Mouse (Mus musculus): ENCODE results near the gene Pla2g3. TPM values are rescaled to one million over a fixed set of nuclear protein-coding genes. Genes with fewer than 3 reads are reported as not detected.

The Pla2g3 gene
- polyA plus RNA-seq, 1 experiment from 2014 or later, result 0.70 TPM

GRCm38 (mm10) chr11:3548564-3549295 lies 60.6 kb downstream of the Pla2g3 start:
- 0 out of 2 replicates have a peak, but pooled peaks cover 4% of the 10 kb centered on the region for H3K36me3 ChIP-seq
- WGBS, result 63% methylated on average over 3 of the region's 3 CpGs
- H3K9me3 ChIP-seq, result no peaks in the 10 kb centered on the region
- H3K4me3 ChIP-seq, result no peak overlapping the region
- H3K27me3 ChIP-seq (ENCODE audit: insufficient read depth, poor library complexity, severe bottlenecking), result no peaks in the 10 kb centered on the region
- peaks cover 10% of the 10 kb centered on the region for H3K4me1 ChIP-seq
- H3K27ac ChIP-seq, result no peak overlapping the region
- no peak for DNase-seq (ENCODE audit: low spot score)

Other genes with a start within 250 kb of the Pla2g3 start
- 217 and 263 TPM in 2 replicates for gene Drg1, start 221.9 kb upstream of the Pla2g3 start, polyA plus RNA-seq (2016; fragmentation: Nextera tagmentation; extraction: Ambion mirVana)
- gene Patz1, start 199.4 kb upstream of the Pla2g3 start, polyA plus RNA-seq (2016; fragmentation: Nextera tagmentation; extraction: Ambion mirVana), result 32.0 and 49.1 TPM in 2 replicates
- gene Pik3ip1, start 157.9 kb upstream of the Pla2g3 start, polyA plus RNA-seq (2016; fragmentation: Nextera tagmentation; extraction: Ambion mirVana), result 7.9 and 9.5 TPM in 2 replicates
- 68.8 and 73.9 TPM in 2 replicates for gene Limk2, start 79.1 kb upstream of the Pla2g3 start, polyA plus RNA-seq (2016; fragmentation: Nextera tagmentation; extraction: Ambion mirVana)
- gene Rnf185, start 35.9 kb upstream of the Pla2g3 start, polyA plus RNA-seq (2016; fragmentation: Nextera tagmentation; extraction: Ambion mirVana), result 29.8 and 31.0 TPM in 2 replicates
- gene Inpp5j, start 16.5 kb downstream of the Pla2g3 start, polyA plus RNA-seq (2016; fragmentation: Nextera tagmentation; extraction: Ambion mirVana), result 2.8 and 9.7 TPM in 2 replicates
- gene Selenom, start 26.4 kb downstream of the Pla2g3 start, polyA plus RNA-seq (2016; fragmentation: Nextera tagmentation; extraction: Ambion mirVana), result 66.3 and 87.5 TPM in 2 replicates
- gene Smtn, start 52.3 kb downstream of the Pla2g3 start, polyA plus RNA-seq (2016; fragmentation: Nextera tagmentation; extraction: Ambion mirVana), result 69.5 and 91.2 TPM in 2 replicates
- gene Morc2a, start 160.9 kb downstream of the Pla2g3 start, polyA plus RNA-seq (2016; fragmentation: Nextera tagmentation; extraction: Ambion mirVana), result 28.2 and 32.6 TPM in 2 replicates